ENCODE assay signal across 26 mouse cellular contexts in the genomic region with DNA sequence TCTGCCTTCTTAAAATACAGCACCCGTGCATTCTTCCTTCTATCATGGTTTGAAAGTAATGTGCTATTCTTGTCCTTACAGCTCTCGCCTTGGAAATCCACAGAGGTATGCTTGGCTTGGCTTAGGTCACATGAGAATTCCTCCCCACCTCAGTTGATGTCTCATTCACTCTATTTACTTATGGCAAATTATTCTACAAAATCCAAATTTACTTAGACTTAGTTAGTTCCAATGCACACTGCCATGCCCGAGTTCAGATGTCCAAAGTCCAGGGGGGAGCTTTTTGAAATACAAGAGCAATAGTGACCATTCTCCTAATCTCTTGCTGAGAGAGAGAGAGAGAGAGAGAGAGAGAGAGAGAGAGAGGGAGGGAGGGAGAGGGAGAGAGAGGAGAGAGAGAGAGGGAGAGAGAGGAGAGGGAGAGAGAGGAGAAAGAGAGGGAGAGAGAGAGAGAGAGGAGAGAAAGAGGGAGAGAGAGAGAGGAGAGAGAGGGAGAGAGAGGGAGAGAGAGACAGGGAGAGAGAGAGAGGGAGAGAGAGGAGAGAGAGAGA. TPM values are rescaled to one million over a fixed set of nuclear protein-coding genes. Genes with fewer than 3 reads are reported as not detected.
DNase-seq lines count a peak whose midpoint lies in the region; ATAC-seq and TF ChIP-seq lines count a peak whose summit lies in the region.
"Had no signal": no experiment of that assay in that cellular context is flagged by ENCODE, and none has a peak within 500 bp of the region (broad histone marks: within the 10 kb centered on the region; RNA-seq: fewer than 3 reads in every experiment).

No protein-coding gene starts in this region.

- intact Hi-C loops in gastrocnemius, adult 2 months (cut with DNase I): no loop called here

- H3K4me2 ChIP-seq in liver, embryonic 12.5 days: no peak overlapping the region
- H3K4me2 ChIP-seq in liver, postnatal 0 days (ENCODE audit: low read depth, low read length): no peak overlapping the region
- H3K4me2 ChIP-seq: forebrain, embryonic 13.5 days; heart, embryonic 11.5 days; hindbrain, embryonic 13.5 days; limb, embryonic 13.5 days; lung, embryonic 15.5 days; midbrain, embryonic 13.5 days had no signal

- no peaks in the 10 kb centered on the region for H3K27me3 ChIP-seq in liver, adult 2 months (ENCODE audit: control insufficient read depth, insufficient read depth, low read length)
- H3K27me3 ChIP-seq in liver, embryonic 12.5 days (replicated peaks): no peaks in the 10 kb centered on the region
- no peaks in the 10 kb centered on the region for H3K27me3 ChIP-seq in liver, postnatal 0 days (ENCODE audit: insufficient read depth, low read length)
- H3K27me3 ChIP-seq: forebrain, embryonic 13.5 days; hindbrain, embryonic 13.5 days; limb, embryonic 13.5 days; lung, embryonic 15.5 days; midbrain, embryonic 13.5 days had no signal

- H3K36me3 ChIP-seq in liver, adult 2 months (ENCODE audit: control insufficient read depth, insufficient read depth, low read length): no peaks in the 10 kb centered on the region
- H3K36me3 ChIP-seq in liver, embryonic 12.5 days: no peaks in the 10 kb centered on the region
- H3K36me3 ChIP-seq in liver, postnatal 0 days (replicated peaks; ENCODE audit: insufficient read depth, low read length): no peaks in the 10 kb centered on the region
- H3K36me3 ChIP-seq: hindbrain, embryonic 13.5 days; limb, embryonic 13.5 days; lung, embryonic 15.5 days; midbrain, embryonic 13.5 days had no signal

- H3K4me1 ChIP-seq in liver, adult 2 months (ENCODE audit: control insufficient read depth, insufficient read depth, low read length): peaks cover 37% of the 10 kb centered on the region
- H3K4me1 ChIP-seq in liver, embryonic 12.5 days: no peaks in the 10 kb centered on the region; the same call in 1 of the 2 replicates
- H3K4me1 ChIP-seq in liver, postnatal 0 days (ENCODE audit: insufficient read depth): peaks cover 17% of the 10 kb centered on the region; the same call in 1 of the 2 replicates
- H3K4me1 ChIP-seq: limb, embryonic 13.5 days; lung, embryonic 15.5 days had no signal

- peak; percentile 52; the same call in 1 of the 2 replicates for TF ChIP-seq EP300 in liver, postnatal 0 days (IDR thresholded peaks at IDR 0.05; ENCODE audit: low read depth)

- H3K79me2 ChIP-seq in liver, adult 2 months (ENCODE audit: control insufficient read depth, insufficient read depth, low read length): no peaks in the 10 kb centered on the region

- no peak for TF ChIP-seq CTCF in liver, adult 2 months (IDR thresholded peaks at IDR 0.05; ENCODE audit: low read depth, low read length)
- no peak for TF ChIP-seq CTCF in liver, postnatal 0 days (IDR thresholded peaks at IDR 0.05; ENCODE audit: low read depth)
- TF ChIP-seq CTCF in gastrocnemius, adult 2 months (IDR thresholded peaks at IDR 0.05): no peak

- DNase-seq in liver, adult 2 months (ENCODE audit: extremely low read depth, low read depth, low spot score): peak; percentile 99
- no peak for DNase-seq in liver
- DNase-seq in liver, postnatal 0 days: peak; percentile 37
- DNase-seq in yolk sac, embryonic 10.5 days (ENCODE audit: low spot score): peak; percentile 84
- DNase-seq in gastrocnemius, adult 2 months: no peak
- DNase-seq in urinary bladder, postnatal 25 days (ENCODE audit: low spot score): no peak
- DNase-seq in lung, postnatal 36 days: no peak
- DNase-seq: adrenal gland, postnatal 25 days; cerebellum, adult 2 months; cerebellum, postnatal 14 days; gastrocnemius, postnatal 14 days; heart, postnatal 36 days; kidney, adult 2 months; kidney, postnatal 36 days; thymus, adult 2 months had no signal

- H3K9me3 ChIP-seq in liver, embryonic 12.5 days (replicated peaks): no peaks in the 10 kb centered on the region
- no peaks in the 10 kb centered on the region for H3K9me3 ChIP-seq in liver, postnatal 0 days (ENCODE audit: low read length)
- H3K9me3 ChIP-seq: forebrain, embryonic 13.5 days; hindbrain, embryonic 13.5 days; limb, embryonic 13.5 days; lung, embryonic 15.5 days; megakaryocyte, embryonic 14.5 days; midbrain, embryonic 13.5 days had no signal

- 26% methylated on average over 3 of the region's 3 CpGs for WGBS in liver, adult 2 months
- 51% methylated on average over 3 of the region's 3 CpGs for WGBS in liver, embryonic 12.5 days (ENCODE audit: insufficient replicate concordance)
- 58% methylated on average over 3 of the region's 3 CpGs for WGBS in liver, postnatal 0 days (ENCODE audit: insufficient replicate concordance)

- H3K27ac ChIP-seq in liver, adult 2 months (replicated peaks; ENCODE audit: insufficient read depth, low read depth, low read length): peak overlapping the region; percentile 93
- peak overlapping the region; percentile 18; the same call in 1 of the 2 replicates for H3K27ac ChIP-seq in liver, embryonic 12.5 days
- H3K27ac ChIP-seq in liver, postnatal 0 days (ENCODE audit: low read depth): peak overlapping the region; percentile 72
- no peak overlapping the region for H3K27ac ChIP-seq in gastrocnemius, adult 2 months
- H3K27ac ChIP-seq: forebrain, embryonic 13.5 days; hindbrain, embryonic 13.5 days; layer of hippocampus, adult 2 months; left cerebral cortex, adult 2 months; limb, embryonic 13.5 days; lung, embryonic 15.5 days; midbrain, embryonic 13.5 days had no signal

- H3K4me3 ChIP-seq in liver, adult 2 months (ENCODE audit: insufficient read depth, low read depth, low read length): 0 out of 2 replicates have a peak overlapping the region, but pooled peaks have one; percentile 25
- H3K4me3 ChIP-seq in liver, embryonic 12.5 days: no peak overlapping the region
- no peak overlapping the region for H3K4me3 ChIP-seq in liver, postnatal 0 days (ENCODE audit: low read depth, low read length)
- H3K4me3 ChIP-seq in gastrocnemius, adult 2 months: no peak overlapping the region
- H3K4me3 ChIP-seq: erythroblast, embryonic 14.5 days; forebrain, embryonic 13.5 days; hindbrain, embryonic 13.5 days; layer of hippocampus, adult 2 months; left cerebral cortex, adult 2 months; limb, embryonic 13.5 days; lung, embryonic 15.5 days; megakaryocyte, embryonic 14.5 days; midbrain, embryonic 13.5 days had no signal

- peak; percentile 40; the same call in 1 of the 2 replicates for ATAC-seq in liver, embryonic 12.5 days
- peak; percentile 90 for ATAC-seq in liver, postnatal 0 days
- ATAC-seq: forebrain, embryonic 13.5 days; midbrain, embryonic 13.5 days had no signal

- peak overlapping the region; percentile 68 for H3K9ac ChIP-seq in liver, adult 2 months (ENCODE audit: low read depth, low read length)
- H3K9ac ChIP-seq in liver, embryonic 12.5 days: no peak overlapping the region
- no peak overlapping the region for H3K9ac ChIP-seq in liver, postnatal 0 days (replicated peaks)
- H3K9ac ChIP-seq: forebrain, embryonic 13.5 days; hindbrain, embryonic 13.5 days; limb, embryonic 13.5 days; lung, embryonic 15.5 days; midbrain, embryonic 13.5 days had no signal

- no peak for TF ChIP-seq POLR2A in liver, adult 2 months (IDR thresholded peaks at IDR 0.05; ENCODE audit: extremely low read depth, insufficient read depth, low read length)

RNA-seq across cellular contexts. Expression of a gene that starts 43.6 kb away (rescaled TPM):
- 480 and 523 TPM in 2 replicates for total RNA-seq in liver, adult 2 months (2014; rRNA removed)
- polyA plus RNA-seq in liver, adult 2 months (2012; rRNA removed): 152 and 154 TPM in 2 replicates
- polyA plus RNA-seq in liver, embryonic 12.5 days (2016; fragmentation: Nextera tagmentation; extraction: Ambion mirVana): 30.1 and 31.4 TPM in 2 replicates
- polyA plus RNA-seq in liver, postnatal 0 days (2015; fragmentation: Nextera tagmentation; extraction: Ambion mirVana): 255 and 267 TPM in 2 replicates
- 10 to 100 TPM; 17.1 to 36.0 TPM for total RNA-seq in gastrocnemius, adult 2 months (2021)

RNA-seq across cellular contexts. Expression of a gene that starts 59.7 kb away (rescaled TPM):
- total RNA-seq in liver, adult 2 months (2014; rRNA removed): 79.5 and 96.6 TPM in 2 replicates
- 62.1 and 73.2 TPM in 2 replicates for polyA plus RNA-seq in liver, adult 2 months (2012; rRNA removed)
- 12.3 and 13.0 TPM in 2 replicates for polyA plus RNA-seq in liver, embryonic 12.5 days (2016; fragmentation: Nextera tagmentation; extraction: Ambion mirVana)
- 50.9 and 56.7 TPM in 2 replicates for polyA plus RNA-seq in liver, postnatal 0 days (2015; fragmentation: Nextera tagmentation; extraction: Ambion mirVana)
- 1 to 10 TPM; 7.5 to 9.5 TPM for total RNA-seq in gastrocnemius, adult 2 months (2021)

Comparison
In these comparisons a context has a peak if more than half of its experiments do, and no peak if none do; other contexts are left out.
1. DNase-seq: peak in liver, adult 2 months (single experiment), liver, postnatal 0 days (single experiment) and yolk sac, embryonic 10.5 days (single experiment); none in liver (single experiment), gastrocnemius, adult 2 months (single experiment), urinary bladder, postnatal 25 days (single experiment) and lung, postnatal 36 days (single experiment).